Mouse (Mus musculus): ENCODE measurements around the gene Ccdc50.
A peak's percentile ranks its signal among the peaks of the same experiment; 100 is the strongest.

Ccdc50 gene

DNA sequence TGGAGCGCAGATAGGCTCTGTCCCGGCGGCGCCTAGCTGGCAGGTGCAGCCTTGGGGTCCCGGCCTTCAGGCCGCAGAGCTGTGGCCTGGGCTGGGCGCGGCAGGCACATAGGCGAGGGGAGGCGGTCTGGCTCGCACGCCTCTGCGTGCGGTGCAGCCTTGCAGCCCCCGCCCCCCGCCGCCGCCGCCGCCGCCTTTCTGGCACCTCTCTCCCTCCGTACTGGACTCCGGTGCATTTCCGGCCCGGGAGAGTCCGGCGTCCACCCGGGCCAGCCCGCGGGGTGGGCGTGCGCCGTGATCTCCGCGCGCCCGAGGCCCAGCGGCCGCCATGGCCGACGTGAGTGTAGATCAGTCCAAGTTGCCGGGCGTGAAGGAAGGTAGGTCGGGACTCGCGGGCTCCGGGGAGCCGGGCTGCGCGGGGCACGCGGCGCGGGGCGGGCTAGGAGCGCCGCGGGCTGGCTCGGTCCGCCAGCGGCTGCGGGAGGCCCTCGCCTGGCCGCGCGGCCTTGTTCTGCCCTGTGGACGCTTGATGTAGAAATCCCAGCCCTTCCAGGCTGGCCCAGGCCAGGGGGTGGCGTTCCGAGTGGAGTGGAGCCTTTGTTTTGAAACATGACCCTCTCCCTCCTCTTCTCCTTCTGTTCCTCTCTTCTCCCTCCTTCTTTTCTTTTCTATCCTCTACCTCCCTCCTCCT is at the start of gene Ccdc50:
Gene Ccdc50, plus strand, starts transcription at position 109 of the 691 bp plus-strand sequence.
- DNase-seq (ENCODE audit: low read depth, low spot score): peak; percentile 63

- DNase-seq (ENCODE audit: low read depth, low spot score): no peak
Measured at GRCm38 (mm10) chr16:27347521-27347920, 41.1 kb upstream of the Ccdc50 start.

GRCm38 (mm10) chr16:27348359-27348758 is 40.3 kb upstream of the Ccdc50 start:
- DNase-seq (ENCODE audit: low read depth, low spot score): no peak

GRCm38 (mm10) chr16:27349235-27349634 is 39.4 kb upstream of the Ccdc50 start:
- no peak for DNase-seq (ENCODE audit: low read depth, low spot score)

DNA sequence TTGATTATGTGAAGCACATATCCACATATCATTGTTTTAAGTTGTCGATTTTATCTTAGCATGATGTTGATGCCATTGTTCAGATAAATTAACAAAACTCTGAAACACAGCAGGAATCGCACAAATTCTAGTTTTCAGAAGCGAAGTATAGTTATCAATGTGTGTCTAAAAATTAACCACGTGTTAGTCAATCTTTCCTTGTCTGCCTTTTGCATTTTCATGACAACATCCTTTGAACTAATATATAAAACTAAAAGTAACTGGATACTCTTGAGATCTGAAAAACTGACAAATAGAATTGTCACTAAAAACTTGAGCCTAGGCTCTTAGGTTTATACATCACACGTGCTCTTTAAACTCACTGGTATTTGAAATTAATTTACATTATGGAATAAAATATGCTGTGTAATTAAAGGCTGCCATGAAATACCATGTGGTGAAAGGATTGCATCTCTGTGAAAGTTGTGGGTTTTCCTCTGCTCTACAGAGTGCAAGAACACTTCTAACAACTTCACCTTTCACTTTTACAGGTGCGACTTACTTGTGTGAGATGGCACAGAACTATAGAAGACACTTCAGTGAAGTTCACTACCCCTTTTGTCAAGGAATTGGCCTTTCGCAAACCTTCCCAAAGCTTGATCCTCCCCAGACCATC is 38.7 kb upstream of the Ccdc50 start:
- DNase-seq (ENCODE audit: low read depth, low spot score): no peak

- no peak for DNase-seq (ENCODE audit: low read depth, low spot score)
Measured at GRCm38 (mm10) chr16:27354464-27354863, 34.2 kb upstream of the Ccdc50 start.

DNA sequence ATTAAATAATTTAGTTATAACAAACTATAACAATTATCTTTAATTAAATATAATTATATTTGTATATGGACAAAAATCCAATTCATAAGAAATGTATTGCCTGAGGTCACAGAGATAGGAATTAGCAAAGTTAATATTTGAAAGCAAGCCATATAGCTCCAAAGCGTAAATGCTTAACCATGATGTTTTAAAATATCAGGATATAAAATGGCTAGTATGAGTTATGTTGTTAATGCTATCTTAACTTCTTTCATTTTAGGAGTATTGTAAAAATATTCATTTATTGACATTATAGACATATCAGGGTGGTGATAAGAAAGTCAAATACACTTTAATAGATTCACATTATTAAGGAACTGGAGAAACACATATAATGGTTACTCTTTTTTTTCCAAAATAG is 28.6 kb upstream of the Ccdc50 start:
- DNase-seq (ENCODE audit: low read depth, low spot score): no peak

DNA sequence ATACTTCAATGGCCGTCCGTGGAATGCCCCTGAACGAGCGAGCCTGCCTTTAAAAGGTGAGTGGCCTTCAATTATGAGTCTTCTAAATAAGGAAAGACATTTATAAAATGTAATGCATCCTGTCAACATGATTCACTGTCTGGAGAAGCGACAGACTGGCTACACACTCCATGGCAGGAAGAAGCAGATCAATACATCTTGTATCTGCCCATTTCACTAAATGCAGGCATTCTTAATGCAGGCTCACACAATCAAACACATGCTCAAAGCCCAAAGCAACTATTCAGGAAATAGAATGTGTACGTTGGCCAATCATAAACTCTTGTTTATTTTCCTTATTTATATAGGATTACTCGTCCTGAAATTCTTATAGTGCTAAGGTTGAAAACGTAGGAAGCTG is 18.5 kb upstream of the Ccdc50 start, which contains the start of gene Uts2b:
Gene Uts2b, minus strand, starts transcription at position 49 of the 400 bp plus-strand sequence.
- DNase-seq (ENCODE audit: low read depth, low spot score): no peak

DNA sequence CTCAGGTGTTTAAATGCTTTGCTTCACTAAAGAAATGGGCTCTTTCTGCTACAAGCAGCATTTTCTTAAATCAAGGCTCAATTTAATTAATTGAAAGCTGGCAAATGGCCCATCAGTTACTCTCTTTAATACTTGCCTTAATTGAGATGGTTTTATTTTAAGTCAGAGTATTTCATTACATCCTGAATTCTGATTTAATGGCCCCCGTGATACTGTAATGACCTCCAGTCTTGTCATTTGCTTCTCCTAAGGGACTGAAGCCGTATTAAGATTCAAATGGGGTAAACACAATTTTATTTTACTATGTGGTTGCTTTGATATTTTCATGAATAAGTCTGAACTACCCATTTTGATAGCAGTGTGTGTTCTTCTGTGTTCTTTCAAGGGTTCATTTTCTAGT is 18.0 kb upstream of the Ccdc50 start:
- DNase-seq (ENCODE audit: low read depth, low spot score): no peak

- no peak for DNase-seq (ENCODE audit: low read depth, low spot score)
Measured at GRCm38 (mm10) chr16:27374139-27374538, 14.5 kb upstream of the Ccdc50 start.

DNA sequence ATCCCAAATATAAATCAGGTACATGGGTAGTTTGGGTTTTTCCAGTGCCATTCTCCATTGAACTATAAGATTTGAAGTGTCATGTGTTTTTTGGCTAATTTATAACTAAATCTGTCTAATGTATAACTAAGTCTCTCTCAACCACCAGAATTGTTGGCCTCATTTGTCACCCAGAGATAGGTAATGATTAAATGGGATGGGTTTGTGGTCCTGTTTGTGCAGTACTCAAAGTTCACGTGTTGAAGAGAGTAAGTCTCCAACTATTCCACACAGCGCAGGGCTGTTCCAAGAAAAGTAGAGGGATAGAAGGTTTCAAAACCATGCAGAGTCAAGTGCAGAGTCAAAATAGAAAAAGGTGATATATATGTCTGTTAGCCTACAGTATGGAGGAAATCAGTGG is 13.4 kb upstream of the Ccdc50 start:
- DNase-seq (ENCODE audit: low read depth, low spot score): no peak

DNA sequence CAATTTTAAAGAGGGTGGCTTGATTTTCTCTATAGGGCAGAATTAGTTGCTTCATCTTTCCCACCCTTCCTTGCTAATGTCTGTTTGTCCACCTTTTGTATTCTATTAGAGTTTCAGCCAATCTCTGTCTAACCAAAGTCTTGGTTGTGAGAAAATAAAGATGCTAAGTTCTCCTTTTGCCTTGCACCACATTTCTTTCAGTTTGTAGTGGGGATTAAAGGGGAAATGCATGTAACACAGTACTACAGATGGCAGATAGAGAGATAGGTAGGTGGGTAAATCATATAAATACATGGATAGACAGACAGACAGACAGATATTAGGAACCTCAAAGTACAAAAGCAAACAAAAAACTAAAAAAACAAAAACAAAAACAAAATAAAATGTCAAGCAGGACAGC is 12.1 kb upstream of the Ccdc50 start:
- no peak for DNase-seq (ENCODE audit: low read depth, low spot score)

GRCm38 (mm10) chr16:27382217-27382616 is 6.5 kb upstream of the Ccdc50 start:
- no peak for DNase-seq (ENCODE audit: low read depth, low spot score)

GRCm38 (mm10) chr16:27384893-27385603 is 3.6 kb upstream of the Ccdc50 start:
- DNase-seq (ENCODE audit: low read depth, low spot score): no peak

DNA sequence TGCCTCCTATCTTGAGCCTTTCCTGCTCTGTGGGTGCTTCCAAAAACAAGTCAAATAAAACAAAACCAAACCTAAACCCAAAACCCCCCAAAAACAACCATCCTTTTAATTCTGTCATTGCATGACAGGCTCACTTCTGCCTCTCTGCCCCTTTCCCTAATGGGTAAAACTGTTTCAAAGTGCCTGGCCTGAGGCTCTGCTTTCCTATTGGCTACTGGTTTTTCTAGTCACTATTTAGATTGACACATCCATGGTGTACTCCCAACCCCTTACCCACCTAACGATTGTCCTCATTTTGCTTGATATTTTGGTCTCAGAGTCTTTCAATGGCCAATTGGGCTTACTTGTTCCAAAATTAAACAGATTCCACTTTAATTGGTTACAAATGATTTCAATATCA is 3.0 kb upstream of the Ccdc50 start:
- no peak for DNase-seq (ENCODE audit: low read depth, low spot score)

GRCm38 (mm10) chr16:27386850-27387407 is 1.7 kb upstream of the Ccdc50 start:
- no peak for DNase-seq (ENCODE audit: low read depth, low spot score)

GRCm38 (mm10) chr16:27387634-27388611 is 746 bp upstream of the Ccdc50 start:
- no peak for DNase-seq (ENCODE audit: low read depth, low spot score)

DNA sequence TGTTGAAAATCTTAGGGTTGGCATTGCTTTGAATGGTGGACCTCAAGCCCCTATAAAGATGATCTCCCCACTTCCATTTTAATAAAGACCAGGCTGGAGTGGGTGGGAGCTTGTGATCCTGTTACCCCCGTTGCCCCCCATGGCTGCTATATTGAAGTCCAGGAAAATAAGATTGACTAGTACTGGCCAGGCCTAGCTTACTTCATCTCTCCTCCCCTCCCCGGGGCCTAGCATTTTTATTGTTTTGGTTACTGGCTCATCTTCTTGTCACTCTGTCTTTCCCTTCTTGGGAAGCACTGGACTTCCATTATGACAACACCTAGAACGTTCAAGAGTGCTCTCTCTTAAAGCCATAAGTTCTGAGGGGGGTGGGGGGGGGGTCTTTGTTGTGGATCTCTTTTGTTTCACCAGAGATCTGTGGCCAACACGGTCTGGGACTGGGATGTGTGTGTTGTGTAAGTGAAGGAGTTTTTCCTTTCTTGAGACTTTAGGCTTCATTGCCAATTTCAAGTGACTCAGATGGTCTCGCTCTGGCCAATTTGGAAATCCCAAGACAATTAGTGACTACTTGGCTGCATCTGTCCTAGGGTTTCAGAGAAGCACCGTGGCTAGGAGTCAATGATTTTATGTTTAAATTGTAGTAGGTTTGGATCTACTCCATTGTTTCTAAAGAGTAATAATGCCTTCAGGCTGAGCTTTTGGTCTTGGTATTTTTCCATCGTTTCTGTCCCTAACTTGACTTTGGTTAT is 1.0 kb downstream of the Ccdc50 start:
- DNase-seq (ENCODE audit: low read depth, low spot score): peak; percentile 12

DNA sequence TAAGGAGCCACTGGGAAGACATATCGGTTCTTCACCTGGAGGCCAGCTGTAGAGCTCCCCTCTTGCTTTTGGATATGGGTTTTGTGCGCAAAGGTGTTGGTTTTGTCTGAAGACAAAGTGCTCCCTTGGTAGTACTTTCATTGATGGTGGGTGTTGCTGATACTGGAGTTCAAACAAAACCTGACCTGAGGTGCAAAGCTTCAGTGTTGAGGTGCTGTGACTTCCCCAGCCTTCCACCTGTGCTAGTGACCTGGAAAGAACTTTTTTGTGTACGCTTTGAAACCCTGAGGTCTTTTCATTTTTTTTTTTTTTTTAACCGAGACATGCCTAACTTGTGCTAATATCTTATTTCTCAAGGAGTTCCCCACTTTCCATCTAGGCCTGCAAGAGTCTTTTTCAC is 1.6 kb downstream of the Ccdc50 start:
- no peak for DNase-seq (ENCODE audit: low read depth, low spot score)

DNA sequence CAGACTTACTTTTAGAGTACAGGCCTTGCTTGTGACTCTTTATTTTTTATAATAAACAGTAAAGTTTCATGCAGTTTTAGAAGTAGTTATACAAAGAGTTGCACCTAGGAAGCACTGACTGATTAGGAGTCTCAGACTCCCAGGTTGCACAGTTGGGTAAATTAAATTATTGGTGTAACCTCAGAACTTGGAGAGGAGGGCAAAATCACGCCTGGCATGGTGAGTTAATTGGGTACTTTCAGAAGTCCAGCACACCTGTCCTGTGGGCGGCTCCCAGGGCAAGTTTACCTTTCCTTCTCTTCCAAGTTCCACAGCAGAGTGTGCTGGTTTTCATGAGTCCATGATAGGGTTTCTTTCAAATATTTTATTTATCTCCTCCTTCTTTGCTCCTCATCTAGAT is 3.2 kb downstream of the Ccdc50 start:
- no peak for DNase-seq (ENCODE audit: low read depth, low spot score)
